Mouse (Mus musculus) heart, postnatal 0 days (tissue): ENCODE results near the gene Slc35f3. TPM values are rescaled to one million over a fixed set of nuclear protein-coding genes. Genes with fewer than 3 reads are reported as not detected.

Experiments
- ATAC-seq: fragments of 200-750 bp; cut with Nextera tagmentation; 2 replicates; pipeline ENCODE4 v1.8.0; 2017; ENCODE audit warnings: low read depth, moderate number of reproducible peaks, moderate library complexity; ENCODE audit not compliant: insufficient read depth
- DNase-seq: peaks from one replicate; pipeline ENCODE4 v3.0.0-alpha.2; 2016; ENCODE audit warnings: low spot score
- H3K27ac ChIP-seq: fragments of 300-500 bp; sonication (generic); 2 replicates; pipeline ENCODE4 v1.5.1; 2014; ENCODE audit warnings: low read depth, mild to moderate bottlenecking
- H3K27me3 ChIP-seq: fragments of 300-500 bp; sonication (generic); 2 replicates; pipeline ENCODE4 v1.6.1; 2014; ENCODE audit warnings: low read length, mixed read lengths; ENCODE audit not compliant: control insufficient read depth, insufficient read depth
- H3K36me3 ChIP-seq: fragments of 300-500 bp; sonication (generic); replicated peaks from 2 replicates; pipeline ENCODE4 v1.6.1; 2014; ENCODE audit warnings: low read length, mixed read lengths; ENCODE audit not compliant: control insufficient read depth, insufficient read depth
- H3K4me1 ChIP-seq: fragments of 300-500 bp; sonication (generic); 2 replicates; pipeline ENCODE4 v1.6.1; 2014; ENCODE audit warnings: antibody characterized with exemption; ENCODE audit not compliant: control insufficient read depth, insufficient read depth
- H3K4me2 ChIP-seq: fragments of 300-500 bp; sonication (generic); 2 replicates; pipeline ENCODE4 v1.6.1; 2014; ENCODE audit warnings: low read depth, mild to moderate bottlenecking, low read length, moderate library complexity
- H3K4me3 ChIP-seq: fragments of 300-500 bp; sonication (generic); 2 replicates; pipeline ENCODE4 v1.5.1; 2014; ENCODE audit warnings: low read depth, low read length
- H3K9ac ChIP-seq: fragments of 300-500 bp; sonication (generic); replicated peaks from 2 replicates; pipeline ENCODE4 v1.6.1; 2014; ENCODE audit warnings: low read depth, low read length, mixed read lengths
- H3K9me3 ChIP-seq: fragments of 300-500 bp; sonication (generic); replicated peaks from 2 replicates; pipeline ENCODE4 v1.6.1; 2016; ENCODE audit warnings: low read length; ENCODE audit not compliant: control insufficient read depth
- CTCF ChIP-seq: IDR thresholded peaks from 2 replicates; pipeline ENCODE4 v1.5.1; 2016; ENCODE audit warnings: antibody characterized with exemption, control low read depth, low read depth
- EP300 ChIP-seq: IDR thresholded peaks from 2 replicates; pipeline ENCODE4 v1.6.1; 2016; ENCODE audit warnings: antibody characterized with exemption, low read depth
- WGBS: fragments of 180-500 bp; shearing (Covaris S2); extraction: QIAGEN DNeasy Blood & Tissue Kit; methylation state at CpG from one replicate; pipeline ENCODE4 v1.1.7; 2014; 5-methylcytosine and 5-hydroxymethylcytosine counted together
- polyA plus RNA-seq: library from polyadenylated mRNA; unstranded; fragments of >200 nt; fragmentation: Nextera tagmentation; extraction: Ambion mirVana; gene quantifications from 2 replicates; pipeline ENCODE4 v1.2.1, GENCODE M21; 2015
- total RNA-seq: library from RNA; depleted of rRNA; stranded (reverse); fragments of >200 nt; gene quantifications from 2 replicates; pipeline ENCODE4 v1.2.3, GENCODE M21; 2014; ENCODE audit warnings: low replicate concordance

The Slc35f3 gene
- total and polyA plus RNA-seq, 2 experiments from 2014 or later, result not detected

GRCm38 (mm10) chr8:126405030-126405429 is 106.7 kb downstream of the Slc35f3 start:
- DNase-seq (no peak), ATAC-seq (no peak)
- no peaks in the 10 kb centered on the region for H3K4me1 ChIP-seq
- no peaks in the 10 kb centered on the region for H3K36me3 ChIP-seq
- no peak for TF ChIP-seq EP300
- no peak for TF ChIP-seq CTCF
- H3K27me3 ChIP-seq, result no peaks in the 10 kb centered on the region
- H3K4me2 ChIP-seq, result no peak overlapping the region
- H3K9me3 ChIP-seq, result no peaks in the 10 kb centered on the region
- 67% methylated on average over 4 of the region's 4 CpGs for WGBS
- H3K27ac ChIP-seq, result no peak overlapping the region
- no peak overlapping the region for H3K4me3 ChIP-seq
- no peak overlapping the region for H3K9ac ChIP-seq

- DNase-seq (no peak), ATAC-seq (no peak)
- no peak overlapping the region for H3K4me3 ChIP-seq
- H3K36me3 ChIP-seq, result peaks cover 9% of the 10 kb centered on the region
- H3K4me1 ChIP-seq, result peaks cover 12% of the 10 kb centered on the region; the same call in 1 of the 2 replicates
- H3K9me3 ChIP-seq, result no peaks in the 10 kb centered on the region
- no peak overlapping the region for H3K9ac ChIP-seq
- 79% methylated on average over 3 of the region's 3 CpGs for WGBS
- H3K27ac ChIP-seq, result no peak overlapping the region
- no peak for TF ChIP-seq EP300
- TF ChIP-seq CTCF, result no peak
- H3K4me2 ChIP-seq, result no peak overlapping the region
- no peaks in the 10 kb centered on the region for H3K27me3 ChIP-seq
Observed at GRCm38 (mm10) chr8:126420834-126421233, 122.5 kb downstream of the Slc35f3 start.

- no peak; the same call in 1 of the 2 replicates for TF ChIP-seq EP300
- TF ChIP-seq CTCF, result no peak
Observed at GRCm38 (mm10) chr8:126422174-126422919, 124.0 kb downstream of the Slc35f3 start, which contains the start of gene Coa6. Gene Coa6, plus strand, starts transcription at chr8:126422515.

GRCm38 (mm10) chr8:126422920-126423300 is 124.6 kb downstream of the Slc35f3 start:
- ATAC-seq (peak; percentile 43), DNase-seq (peak; percentile 52)
- Histone ChIP-seq H3K4me2 (peak overlapping the region; percentile 82), H3K27ac (peak overlapping the region; percentile 78), H3K36me3 (peaks cover 29% of the 10 kb centered on the region), H3K9me3 (no peaks in the 10 kb centered on the region), H3K9ac (peak overlapping the region; percentile 77), H3K4me3 (peak overlapping the region; percentile 83), H3K4me1 (peaks cover 12% of the 10 kb centered on the region; the same call in 1 of the 2 replicates), H3K27me3 (no peaks in the 10 kb centered on the region)
- TF ChIP-seq EP300, result no peak
- no peak for TF ChIP-seq CTCF
- 8% methylated on average over 9 of the region's 9 CpGs for WGBS

More at GRCm38 (mm10) chr8:126422174-126422919, 124.0 kb downstream of the Slc35f3 start, which contains the start of gene Coa6:
- peak within 1 kb of the TSS; percentile 78 for H3K27ac ChIP-seq
- peaks cover 12% of the 10 kb centered on the region; the same call in 1 of the 2 replicates for H3K4me1 ChIP-seq
- peak within 1 kb of the TSS; percentile 83 for H3K4me3 ChIP-seq
- H3K36me3 ChIP-seq, result peaks cover 23% of the 10 kb centered on the region
- peak within 1 kb of the TSS; percentile 77 for H3K9ac ChIP-seq
- H3K27me3 ChIP-seq, result no peaks in the 10 kb centered on the region
- H3K9me3 ChIP-seq, result no peaks in the 10 kb centered on the region
- peak; percentile 98 for ATAC-seq
- DNase-seq, result peak; percentile 98
- under 1% methylated on average over 61 of the region's 61 CpGs for WGBS
- H3K4me2 ChIP-seq, result peak within 1 kb of the TSS; percentile 82

- WGBS, result 79% methylated on average over 4 of the region's 4 CpGs
- Histone ChIP-seq H3K9me3 (no peaks in the 10 kb centered on the region), H3K36me3 (peaks cover 42% of the 10 kb centered on the region), H3K27me3 (no peaks in the 10 kb centered on the region), H3K4me2 (no peak overlapping the region), H3K4me1 (peaks cover 12% of the 10 kb centered on the region; the same call in 1 of the 2 replicates), H3K4me3 (no peak overlapping the region), H3K27ac (no peak overlapping the region), H3K9ac (no peak overlapping the region)
- no peak for TF ChIP-seq EP300
- no peak for TF ChIP-seq CTCF
- no peak for ATAC-seq
- no peak for DNase-seq
Observed at GRCm38 (mm10) chr8:126424163-126424562, 125.8 kb downstream of the Slc35f3 start.
